ENCODE assay signal across 8 mouse cellular contexts in the genomic region with DNA sequence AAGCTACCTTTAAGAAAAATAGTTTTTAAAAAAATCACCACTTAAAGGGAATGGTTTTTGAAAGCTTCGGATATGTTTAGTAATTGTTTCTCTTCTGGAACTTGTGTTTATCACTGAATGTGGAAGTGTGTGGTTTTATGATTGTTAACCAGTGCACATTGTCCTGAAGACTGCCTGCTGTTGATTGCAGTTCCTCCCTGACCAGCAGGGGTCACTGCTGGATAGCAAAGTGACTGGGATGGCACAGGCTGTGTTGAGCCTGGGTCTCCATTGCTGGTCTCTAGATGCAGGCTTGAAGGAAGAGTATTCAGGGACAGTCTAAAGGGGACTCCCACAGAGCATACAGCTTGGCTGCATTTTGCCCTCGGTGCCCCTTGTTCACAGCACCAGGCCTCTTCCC. TPM values are rescaled to one million over a fixed set of nuclear protein-coding genes. Genes with fewer than 3 reads are reported as not detected.
DNase-seq lines count a peak whose midpoint lies in the region; ATAC-seq and TF ChIP-seq lines count a peak whose summit lies in the region.

No protein-coding gene starts in this region.

- no peaks in the 10 kb centered on the region for H3K27me3 ChIP-seq in forebrain, embryonic 15.5 days
- no peaks in the 10 kb centered on the region for H3K27me3 ChIP-seq in lung, embryonic 16.5 days (ENCODE audit: control insufficient read depth, insufficient read depth, low read depth, low read length)

- no peak overlapping the region for H3K9ac ChIP-seq in forebrain, embryonic 15.5 days (replicated peaks)
- no peak overlapping the region for H3K9ac ChIP-seq in lung, embryonic 16.5 days (ENCODE audit: low read length)

- H3K9me3 ChIP-seq in forebrain, embryonic 15.5 days = no peaks in the 10 kb centered on the region
- H3K9me3 ChIP-seq in lung, embryonic 16.5 days (ENCODE audit: control insufficient read depth, low read length) = no peaks in the 10 kb centered on the region

- no peak for TF ChIP-seq POLR2A in olfactory bulb, adult 2 months (IDR thresholded peaks at IDR 0.05; ENCODE audit: insufficient read depth, low read depth, low read length)

- 34% methylated on average over 2 of the region's 2 CpGs for WGBS in forebrain, embryonic 15.5 days
- 36% methylated on average over 2 of the region's 2 CpGs for WGBS in lung, embryonic 16.5 days
- WGBS in olfactory bulb, adult 2 months = 18% methylated on average over 2 of the region's 2 CpGs

- no peak overlapping the region for H3K4me2 ChIP-seq in forebrain, embryonic 15.5 days (replicated peaks)
- no peak overlapping the region for H3K4me2 ChIP-seq in lung, embryonic 16.5 days (ENCODE audit: low read depth, low read length)

- H3K4me1 ChIP-seq in forebrain, embryonic 15.5 days = peaks cover 47% of the 10 kb centered on the region
- peaks cover 24% of the 10 kb centered on the region for H3K4me1 ChIP-seq in lung, embryonic 16.5 days (replicated peaks; ENCODE audit: control insufficient read depth, insufficient read depth, low read length)
- peaks cover 18% of the 10 kb centered on the region for H3K4me1 ChIP-seq in olfactory bulb, adult 2 months (ENCODE audit: control insufficient read depth, insufficient read depth, low read length)

- H3K27ac ChIP-seq in forebrain, embryonic 15.5 days (replicated peaks) = no peak overlapping the region
- no peak overlapping the region for H3K27ac ChIP-seq in layer of hippocampus, adult 2 months
- H3K27ac ChIP-seq in lung, embryonic 16.5 days (ENCODE audit: low read length) = no peak overlapping the region
- H3K27ac ChIP-seq in olfactory bulb, adult 2 months (ENCODE audit: insufficient read depth, low read depth, low read length) = no peak overlapping the region

- peaks cover 9% of the 10 kb centered on the region; the same call in 1 of the 2 replicates for H3K36me3 ChIP-seq in forebrain, embryonic 15.5 days
- peaks cover 4% of the 10 kb centered on the region for H3K36me3 ChIP-seq in lung, embryonic 16.5 days (ENCODE audit: control insufficient read depth, insufficient read depth, low read length)

- TF ChIP-seq CTCF in layer of hippocampus, adult 2 months (conservative IDR thresholded peaks at IDR 0.05) = peak; percentile 98
- peak; percentile 79 for TF ChIP-seq CTCF in olfactory bulb, adult 2 months (IDR thresholded peaks at IDR 0.05; ENCODE audit: insufficient read depth, low read depth, low read length)

- H3K4me3 ChIP-seq in forebrain, embryonic 15.5 days = no peak overlapping the region
- no peak overlapping the region for H3K4me3 ChIP-seq in layer of hippocampus, adult 2 months
- no peak overlapping the region for H3K4me3 ChIP-seq in lung, embryonic 16.5 days (ENCODE audit: low read length)
- H3K4me3 ChIP-seq in olfactory bulb, adult 2 months (ENCODE audit: insufficient read depth, low read depth, low read length) = no peak overlapping the region

- DNase-seq in ES-CJ7 (ENCODE audit: low read depth, low spot score) = peak; percentile 80
- peak; percentile 84 to 89 for DNase-seq in layer of hippocampus, adult 2 months (ENCODE audit: low spot score in 2 of 2)
- DNase-seq in thymus, postnatal 0 days (ENCODE audit: low spot score) = peak; percentile 84

- peak; percentile 60; the same call in 1 of the 2 replicates for ATAC-seq in cerebellum, adult (ENCODE audit: insufficient number of reproducible peaks, low FRiP score, low TSS enrichment)
- peak; percentile 51 for ATAC-seq in forebrain, embryonic 15.5 days (replicated peaks)
- ATAC-seq in hematopoietic stem cell, adult 5-6 weeks (replicated peaks in 1 of 2; ENCODE audit: insufficient read depth in 1 of 2, low FRiP score in 2 of 2, low TSS enrichment in 1 of 2, low read depth in 1 of 2, poor library complexity in 2 of 2, severe bottlenecking in 2 of 2) = peak; percentile 82 to 87
- ATAC-seq in lung, embryonic 16.5 days (ENCODE audit: low read depth) = peak; percentile 74

RNA-seq across cellular contexts. Expression of a gene that starts 5.4 kb away (rescaled TPM):
- polyA plus RNA-seq in forebrain, embryonic 15.5 days (2015; fragmentation: Nextera tagmentation; extraction: Ambion mirVana) = 108 and 117 TPM in 2 replicates
- 25.6 and 27.5 TPM in 2 replicates for total RNA-seq in hematopoietic stem cell, adult 5-6 weeks (2017)
- 10 to 100 TPM; 81.6 to 95.4 TPM for total RNA-seq in layer of hippocampus, adult 2 months (2021)
- polyA plus RNA-seq in lung, embryonic 16.5 days (2015; fragmentation: Nextera tagmentation; extraction: Ambion mirVana) = 66.6 and 69.5 TPM in 2 replicates
- not detected in 2 replicates for polyA plus RNA-seq in olfactory bulb, adult 2 months (2012; ENCODE audit: insufficient read depth, insufficient read length, low replicate concordance, missing spikeins)
- 67.9 and 69.8 TPM in 2 replicates for polyA plus RNA-seq in thymus, postnatal 0 days (2015; fragmentation: Nextera tagmentation; extraction: Ambion mirVana)

RNA-seq across cellular contexts. Expression of a gene that starts 21.5 kb away (rescaled TPM):
- 4.2 and 8.6 TPM in 2 replicates for polyA plus RNA-seq in forebrain, embryonic 15.5 days (2015; fragmentation: Nextera tagmentation; extraction: Ambion mirVana)
- not detected in 2 replicates for total RNA-seq in hematopoietic stem cell, adult 5-6 weeks (2017)
- 10 to 100 TPM; 18.3 to 27.0 TPM for total RNA-seq in layer of hippocampus, adult 2 months (2021)
- polyA plus RNA-seq in lung, embryonic 16.5 days (2015; fragmentation: Nextera tagmentation; extraction: Ambion mirVana) = 2.0 and 2.4 TPM in 2 replicates
- not detected in 2 replicates for polyA plus RNA-seq in olfactory bulb, adult 2 months (2012; ENCODE audit: insufficient read depth, insufficient read length, low replicate concordance, missing spikeins)
- polyA plus RNA-seq in thymus, postnatal 0 days (2015; fragmentation: Nextera tagmentation; extraction: Ambion mirVana) = 9.2 and 23.4 TPM in 2 replicates

RNA-seq across cellular contexts. Expression of a gene that starts 21.6 kb away (rescaled TPM):
- polyA plus RNA-seq in forebrain, embryonic 15.5 days (2015; fragmentation: Nextera tagmentation; extraction: Ambion mirVana) = 318 and 322 TPM in 2 replicates
- 148 and 150 TPM in 2 replicates for total RNA-seq in hematopoietic stem cell, adult 5-6 weeks (2017)
- 100 to 1,000 TPM; 131 to 138 TPM for total RNA-seq in layer of hippocampus, adult 2 months (2021)
- 344 and 348 TPM in 2 replicates for polyA plus RNA-seq in lung, embryonic 16.5 days (2015; fragmentation: Nextera tagmentation; extraction: Ambion mirVana)
- 414 TPM in 1 of 2 replicates, not detected in the other for polyA plus RNA-seq in olfactory bulb, adult 2 months (2012; ENCODE audit: insufficient read depth, insufficient read length, low replicate concordance, missing spikeins)
- polyA plus RNA-seq in thymus, postnatal 0 days (2015; fragmentation: Nextera tagmentation; extraction: Ambion mirVana) = 251 and 259 TPM in 2 replicates

RNA-seq across cellular contexts. Expression of a gene that starts 46.0 kb away (rescaled TPM):
- 67.5 and 71.0 TPM in 2 replicates for polyA plus RNA-seq in forebrain, embryonic 15.5 days (2015; fragmentation: Nextera tagmentation; extraction: Ambion mirVana)
- 56.2 and 65.8 TPM in 2 replicates for total RNA-seq in hematopoietic stem cell, adult 5-6 weeks (2017)
- 10 to 100 TPM; 76.9 to 77.5 TPM for total RNA-seq in layer of hippocampus, adult 2 months (2021)
- 127 and 138 TPM in 2 replicates for polyA plus RNA-seq in lung, embryonic 16.5 days (2015; fragmentation: Nextera tagmentation; extraction: Ambion mirVana)
- not detected in 2 replicates for polyA plus RNA-seq in olfactory bulb, adult 2 months (2012; ENCODE audit: insufficient read depth, insufficient read length, low replicate concordance, missing spikeins)
- polyA plus RNA-seq in thymus, postnatal 0 days (2015; fragmentation: Nextera tagmentation; extraction: Ambion mirVana) = 79.8 and 85.6 TPM in 2 replicates

RNA-seq across cellular contexts. Expression of a gene that starts 58.9 kb away (rescaled TPM):
- 0.17 and 0.52 TPM in 2 replicates for polyA plus RNA-seq in forebrain, embryonic 15.5 days (2015; fragmentation: Nextera tagmentation; extraction: Ambion mirVana)
- total RNA-seq in hematopoietic stem cell, adult 5-6 weeks (2017) = 2.8 and 3.1 TPM in 2 replicates
- total RNA-seq in layer of hippocampus, adult 2 months (2021) = not detected
- 0.25 and 0.38 TPM in 2 replicates for polyA plus RNA-seq in lung, embryonic 16.5 days (2015; fragmentation: Nextera tagmentation; extraction: Ambion mirVana)
- not detected in 2 replicates for polyA plus RNA-seq in olfactory bulb, adult 2 months (2012; ENCODE audit: insufficient read depth, insufficient read length, low replicate concordance, missing spikeins)
- 0.77 and 0.84 TPM in 2 replicates for polyA plus RNA-seq in thymus, postnatal 0 days (2015; fragmentation: Nextera tagmentation; extraction: Ambion mirVana)

Comparison
In these comparisons a context has a peak if more than half of its experiments do, and no peak if none do; other contexts are left out.
1. RNA of a gene that starts 5.4 kb away (polyA plus RNA-seq): 108 to 117 TPM in forebrain, embryonic 15.5 days, 67.9 to 69.8 TPM in thymus, postnatal 0 days and 66.6 to 69.5 TPM in lung, embryonic 16.5 days; not detected in olfactory bulb, adult 2 months; every median in the first group is over 10 times any median in the second.
2. Peak in every context shown above with its lines, with median percentiles within 50 percentile points of each other: DNase-seq and ATAC-seq.